Mouse (Mus musculus): ENCODE data around the gene Cd101.

- no peak for TF ChIP-seq CTCF (conservative IDR thresholded peaks at IDR 0.05; ENCODE audit: low read length)
- no peak for TF ChIP-seq POU5F1 (IDR thresholded peaks at IDR 0.05; ENCODE audit: borderline replicate concordance, low read length)
- no peak for TF ChIP-seq NANOG (IDR thresholded peaks at IDR 0.05; ENCODE audit: borderline replicate concordance, low read length)
These were observed 16.1 kb upstream of the Cd101 start for GRCm38 (mm10) chr3:101045431-101045830.

Data from E14TG2a.4 (cell line).